Mouse (Mus musculus) E14TG2a.4 (cell line): ENCODE results near the gene Eprs.

ENCODE experiments used
- H3K27me3 ChIP-seq: 2 replicates; pipeline ENCODE4 v1.6.1; 2014; ENCODE audit warnings: low read length, control low read depth; ENCODE audit not compliant: insufficient read depth
- H3K36me3 ChIP-seq: 2 replicates; pipeline ENCODE4 v1.6.1; 2014; ENCODE audit warnings: low read length, control low read depth; ENCODE audit not compliant: insufficient read depth
- H3K4me1 ChIP-seq: replicated peaks from 2 replicates; pipeline ENCODE4 v1.6.1; 2014; ENCODE audit warnings: low read depth, low read length, control low read depth
- H3K4me3 ChIP-seq: replicated peaks from 2 replicates; pipeline ENCODE4 v1.5.1; 2014; ENCODE audit warnings: mild to moderate bottlenecking, low read length
- H3K9me3 ChIP-seq: 2 replicates; pipeline ENCODE4 v1.6.1; 2014; ENCODE audit warnings: low read length, control low read depth
- CTCF ChIP-seq: conservative IDR thresholded peaks from 2 replicates; pipeline ENCODE4 v1.5.1; 2014; ENCODE audit warnings: low read length
- NANOG ChIP-seq: IDR thresholded peaks from 2 replicates; pipeline ENCODE4 v1.6.1; 2014; ENCODE audit warnings: borderline replicate concordance, low read length, mixed read lengths
- POU5F1 ChIP-seq: IDR thresholded peaks from 2 replicates; pipeline ENCODE4 v1.6.1; 2014; ENCODE audit warnings: low read length, borderline replicate concordance

Eprs gene

GRCm38 (mm10) chr1:185420776-185421175 lies 57.9 kb downstream of the Eprs start:
- TF ChIP-seq CTCF (no peak), POU5F1 (no peak), NANOG (no peak)
- H3K4me3 ChIP-seq: no peak overlapping the region
- H3K4me1 ChIP-seq: no peaks in the 10 kb centered on the region
- H3K27me3 ChIP-seq: no peaks in the 10 kb centered on the region
- H3K9me3 ChIP-seq: no peaks in the 10 kb centered on the region
- H3K36me3 ChIP-seq: peaks cover 94% of the 10 kb centered on the region

GRCm38 (mm10) chr1:185426583-185426982 lies 63.7 kb downstream of the Eprs start:
- no peaks in the 10 kb centered on the region for H3K4me1 ChIP-seq
- H3K4me3 ChIP-seq: no peak overlapping the region
- H3K36me3 ChIP-seq: peaks cover 67% of the 10 kb centered on the region
- no peaks in the 10 kb centered on the region for H3K27me3 ChIP-seq
- no peak for TF ChIP-seq POU5F1
- TF ChIP-seq NANOG: no peak
- no peak for TF ChIP-seq CTCF
- H3K9me3 ChIP-seq: no peaks in the 10 kb centered on the region

GRCm38 (mm10) chr1:185430488-185430887 lies 67.6 kb downstream of the Eprs start:
- no peaks in the 10 kb centered on the region for H3K9me3 ChIP-seq
- H3K36me3 ChIP-seq: peaks cover 30% of the 10 kb centered on the region
- H3K4me1 ChIP-seq: no peaks in the 10 kb centered on the region
- no peak overlapping the region for H3K4me3 ChIP-seq
- no peak for TF ChIP-seq CTCF
- TF ChIP-seq NANOG: no peak
- TF ChIP-seq POU5F1: no peak
- H3K27me3 ChIP-seq: no peaks in the 10 kb centered on the region

GRCm38 (mm10) chr1:185431245-185431997 lies 68.6 kb downstream of the Eprs start:
- H3K4me1 ChIP-seq: no peaks in the 10 kb centered on the region
- no peak overlapping the region for H3K4me3 ChIP-seq
- no peaks in the 10 kb centered on the region for H3K27me3 ChIP-seq
- peaks cover 27% of the 10 kb centered on the region for H3K36me3 ChIP-seq
- TF ChIP-seq CTCF (no peak), POU5F1 (no peak), NANOG (no peak)
- no peaks in the 10 kb centered on the region for H3K9me3 ChIP-seq

- H3K27me3 ChIP-seq: no peaks in the 10 kb centered on the region
- no peaks in the 10 kb centered on the region for H3K9me3 ChIP-seq
- TF ChIP-seq NANOG: no peak
- no peak for TF ChIP-seq POU5F1
- no peak for TF ChIP-seq CTCF
- no peak overlapping the region for H3K4me3 ChIP-seq
- H3K36me3 ChIP-seq: peaks cover 22% of the 10 kb centered on the region
- no peaks in the 10 kb centered on the region for H3K4me1 ChIP-seq
These were observed 69.1 kb downstream of the Eprs start for GRCm38 (mm10) chr1:185431998-185432317.

GRCm38 (mm10) chr1:185433112-185433511 lies 70.3 kb downstream of the Eprs start:
- no peaks in the 10 kb centered on the region for H3K27me3 ChIP-seq
- no peaks in the 10 kb centered on the region for H3K4me1 ChIP-seq
- TF ChIP-seq NANOG (no peak), POU5F1 (no peak), CTCF (no peak)
- H3K36me3 ChIP-seq: peaks cover 10% of the 10 kb centered on the region
- H3K4me3 ChIP-seq: no peak overlapping the region
- H3K9me3 ChIP-seq: no peaks in the 10 kb centered on the region

- Histone ChIP-seq H3K4me1 (no peaks in the 10 kb centered on the region), H3K36me3 (no peaks in the 10 kb centered on the region), H3K4me3 (no peak overlapping the region), H3K9me3 (no peaks in the 10 kb centered on the region), H3K27me3 (no peaks in the 10 kb centered on the region)
- TF ChIP-seq CTCF (no peak), POU5F1 (no peak), NANOG (no peak)
These were observed 76.2 kb downstream of the Eprs start for GRCm38 (mm10) chr1:185438841-185439580.

- no peaks in the 10 kb centered on the region for H3K27me3 ChIP-seq
- H3K4me3 ChIP-seq: no peak overlapping the region
- no peaks in the 10 kb centered on the region for H3K9me3 ChIP-seq
- no peaks in the 10 kb centered on the region for H3K36me3 ChIP-seq
- TF ChIP-seq POU5F1 (no peak), NANOG (no peak)
- no peaks in the 10 kb centered on the region for H3K4me1 ChIP-seq
These were observed 79.0 kb downstream of the Eprs start for GRCm38 (mm10) chr1:185441703-185442472.
